Mouse (Mus musculus): ENCODE data around the gene Eef1akmt1. TPM values are rescaled to one million over a fixed set of nuclear protein-coding genes. Genes with fewer than 3 reads are reported as not detected.

The Eef1akmt1 gene
- polyA plus RNA-seq, 1 experiment from 2014 or later, result 84.4 TPM

DNA sequence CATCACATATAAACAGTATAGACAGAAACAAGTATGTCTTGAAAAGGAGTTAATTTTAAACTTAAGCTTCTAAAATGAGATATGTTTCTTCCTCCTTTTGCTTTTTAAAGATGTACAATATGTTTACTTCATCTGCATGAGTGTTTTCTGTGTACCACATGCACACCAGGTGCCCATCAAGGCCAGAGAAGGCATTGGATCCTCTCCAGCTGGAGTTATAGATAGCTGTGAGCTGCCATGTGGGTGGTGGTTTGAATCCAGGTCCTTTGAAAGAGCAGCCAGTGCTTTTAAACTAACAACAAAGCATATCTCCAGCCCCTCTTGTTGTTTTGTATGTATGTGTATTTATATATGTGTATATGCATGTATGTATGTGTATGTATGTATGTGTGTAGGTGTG lies 18.5 kb downstream of the Eef1akmt1 start:
- DNase-seq (ENCODE audit: low spot score) (no peak), ATAC-seq (replicated peaks; ENCODE audit: low FRiP score, low read depth) (no peak)
- 0 out of 2 replicates have a peak, but pooled peaks cover 6% of the 10 kb centered on the region for H3K36me3 ChIP-seq (ENCODE audit: insufficient read depth, low read length)
- H3K4me2 ChIP-seq (ENCODE audit: low read length), result no peak overlapping the region
- H3K4me1 ChIP-seq (replicated peaks; ENCODE audit: insufficient read depth, low read length), result no peaks in the 10 kb centered on the region
- H3K4me3 ChIP-seq (replicated peaks; ENCODE audit: low read depth, low read length), result no peak overlapping the region
- H3K9ac ChIP-seq (ENCODE audit: low read depth, low read length), result no peak overlapping the region
- TF ChIP-seq CTCF (IDR thresholded peaks at IDR 0.05; ENCODE audit: low read depth), result no peak
- no peaks in the 10 kb centered on the region for H3K27me3 ChIP-seq (ENCODE audit: insufficient read depth, low read length)
- H3K9me3 ChIP-seq (replicated peaks; ENCODE audit: low read length), result no peaks in the 10 kb centered on the region
- H3K27ac ChIP-seq, result no peak overlapping the region

DNA sequence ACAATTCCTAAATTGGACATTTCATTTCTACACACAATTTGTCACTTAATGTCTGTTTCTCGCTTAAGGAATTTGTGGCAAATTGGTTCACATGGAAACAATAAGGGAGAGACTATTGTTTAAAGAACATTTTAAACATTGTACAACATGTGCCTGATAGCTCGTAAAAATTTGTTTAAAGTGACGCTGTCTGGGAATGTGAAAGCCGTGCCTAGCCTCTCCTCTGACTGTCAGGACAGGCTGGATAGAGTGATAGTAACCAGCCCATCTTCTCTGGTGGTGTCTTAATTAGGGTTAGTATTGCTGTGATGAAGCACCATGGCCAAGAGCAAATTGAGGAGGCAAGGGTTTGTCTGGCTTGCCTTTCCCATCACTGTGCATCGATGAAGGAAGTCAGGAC lies 24.4 kb downstream of the Eef1akmt1 start:
- no peak overlapping the region for H3K4me3 ChIP-seq (replicated peaks; ENCODE audit: low read depth, low read length)
- ATAC-seq (replicated peaks; ENCODE audit: low FRiP score, low read depth), result no peak

DNA sequence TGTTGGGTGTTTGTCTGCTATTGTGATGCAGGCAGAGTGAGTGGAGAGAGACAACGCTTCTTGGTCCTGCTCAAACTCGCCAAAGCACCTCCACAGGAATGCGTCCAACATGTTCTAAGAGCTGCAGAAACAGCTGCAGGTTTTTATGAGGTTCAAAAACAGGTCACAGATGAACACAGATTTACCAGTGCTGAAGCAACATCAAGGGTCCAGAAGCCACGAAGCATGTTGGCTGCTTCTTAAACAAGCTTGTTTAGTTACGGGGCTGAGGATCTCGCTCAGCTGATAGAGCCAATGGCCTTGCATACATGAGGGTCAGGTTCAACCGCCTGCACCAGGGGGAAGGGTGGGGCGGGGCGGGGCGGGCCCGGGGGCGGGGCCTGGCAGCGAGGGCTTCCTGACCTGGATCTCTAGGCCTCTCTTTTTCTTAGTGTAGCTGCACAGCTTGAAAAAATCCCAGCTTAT lies 24.8 kb downstream of the Eef1akmt1 start:
- no peak for TF ChIP-seq CTCF (IDR thresholded peaks at IDR 0.05; ENCODE audit: low read depth)
- no peaks in the 10 kb centered on the region for H3K4me1 ChIP-seq (replicated peaks; ENCODE audit: insufficient read depth, low read length)
- no peak overlapping the region for H3K4me2 ChIP-seq (ENCODE audit: low read length)
- peak; percentile 56 for DNase-seq (ENCODE audit: low spot score)
- 11% methylated on average over 13 of the region's 13 CpGs for whole genome bisulfite sequencing
- peak; percentile 63; the same call in 1 of the 2 replicates for ATAC-seq (replicated peaks; ENCODE audit: low FRiP score, low read depth)
- H3K9me3 ChIP-seq (replicated peaks; ENCODE audit: low read length), result no peaks in the 10 kb centered on the region
- no peak overlapping the region for H3K4me3 ChIP-seq (replicated peaks; ENCODE audit: low read depth, low read length)
- H3K27ac ChIP-seq, result no peak overlapping the region
- H3K36me3 ChIP-seq (ENCODE audit: insufficient read depth, low read length), result 0 out of 2 replicates have a peak, but pooled peaks cover 6% of the 10 kb centered on the region
- H3K27me3 ChIP-seq (ENCODE audit: insufficient read depth, low read length), result no peaks in the 10 kb centered on the region
- no peak overlapping the region for H3K9ac ChIP-seq (ENCODE audit: low read depth, low read length)

More for the DNA sequence above, 24.4 kb downstream of the Eef1akmt1 start:
- Histone ChIP-seq H3K9me3 (replicated peaks; ENCODE audit: low read length) (no peaks in the 10 kb centered on the region), H3K9ac (ENCODE audit: low read depth, low read length) (no peak overlapping the region), H3K36me3 (ENCODE audit: insufficient read depth, low read length) (0 out of 2 replicates have a peak, but pooled peaks cover 6% of the 10 kb centered on the region), H3K4me2 (ENCODE audit: low read length) (no peak overlapping the region), H3K27ac (peak overlapping the region; percentile 40; the same call in 1 of the 2 replicates), H3K4me1 (replicated peaks; ENCODE audit: insufficient read depth, low read length) (no peaks in the 10 kb centered on the region), H3K27me3 (ENCODE audit: insufficient read depth, low read length) (no peaks in the 10 kb centered on the region)
- WGBS, result 63% methylated on average over 5 of the region's 5 CpGs
- TF ChIP-seq CTCF (IDR thresholded peaks at IDR 0.05; ENCODE audit: low read depth), result no peak
- DNase-seq (ENCODE audit: low spot score), result no peak

DNA sequence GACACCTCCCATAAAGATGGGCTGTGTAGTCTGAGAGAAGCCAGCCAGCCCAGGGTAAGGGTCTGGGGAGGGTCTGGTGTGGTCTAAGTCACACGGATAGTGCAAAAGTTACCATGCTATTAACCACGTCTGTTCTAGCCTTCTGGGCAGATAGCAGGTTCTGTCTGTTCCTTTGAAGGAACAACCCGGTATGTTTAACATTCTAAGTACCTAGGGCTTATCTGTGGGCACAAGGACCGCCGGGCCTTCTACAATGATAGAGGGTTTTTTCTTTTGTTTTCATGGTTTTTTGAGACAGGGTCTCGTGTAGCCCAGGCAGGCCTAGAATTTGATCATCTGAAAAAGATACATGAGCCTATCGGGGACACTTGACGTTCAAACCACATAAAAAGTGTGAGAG lies 25.3 kb downstream of the Eef1akmt1 start:
- H3K27ac ChIP-seq, result no peak overlapping the region
- DNase-seq (ENCODE audit: low spot score), result no peak
- ATAC-seq (replicated peaks; ENCODE audit: low FRiP score, low read depth), result no peak

DNA sequence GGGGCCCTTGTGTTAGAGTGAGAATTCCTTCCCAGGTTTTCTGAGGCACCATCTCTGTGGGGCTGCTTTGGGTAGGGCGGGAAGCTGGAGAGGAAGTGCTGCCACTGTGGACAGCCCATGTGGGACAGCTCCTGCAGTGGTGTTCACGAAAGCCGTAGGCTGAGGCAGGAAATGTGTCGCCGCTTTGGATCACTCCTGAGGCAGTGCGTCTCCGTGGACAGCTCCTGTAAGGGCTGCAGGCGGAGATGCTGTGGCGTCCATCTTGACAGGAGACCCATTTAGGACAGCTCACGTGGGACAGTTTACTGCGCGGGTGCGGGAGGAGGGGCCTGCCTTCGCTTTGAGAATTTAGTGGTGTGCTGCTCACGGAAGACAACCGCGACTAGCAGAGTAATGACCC lies 25.9 kb downstream of the Eef1akmt1 start:
- Histone ChIP-seq H3K4me1 (replicated peaks; ENCODE audit: insufficient read depth, low read length) (no peaks in the 10 kb centered on the region), H3K4me2 (ENCODE audit: low read length) (no peak overlapping the region), H3K9ac (ENCODE audit: low read depth, low read length) (no peak overlapping the region), H3K9me3 (replicated peaks; ENCODE audit: low read length) (no peaks in the 10 kb centered on the region), H3K4me3 (replicated peaks; ENCODE audit: low read depth, low read length) (no peak overlapping the region), H3K27ac (no peak overlapping the region), H3K27me3 (ENCODE audit: insufficient read depth, low read length) (no peaks in the 10 kb centered on the region), H3K36me3 (ENCODE audit: insufficient read depth, low read length) (0 out of 2 replicates have a peak, but pooled peaks cover 6% of the 10 kb centered on the region)
- WGBS, result 89% methylated on average over 17 of the region's 17 CpGs
- no peak for TF ChIP-seq CTCF (IDR thresholded peaks at IDR 0.05; ENCODE audit: low read depth)
- DNase-seq (ENCODE audit: low spot score), result no peak
- ATAC-seq (replicated peaks; ENCODE audit: low FRiP score, low read depth), result no peak

More for the DNA sequence above, 25.3 kb downstream of the Eef1akmt1 start:
- Histone ChIP-seq H3K4me2 (ENCODE audit: low read length) (no peak overlapping the region), H3K9me3 (replicated peaks; ENCODE audit: low read length) (no peaks in the 10 kb centered on the region), H3K4me1 (replicated peaks; ENCODE audit: insufficient read depth, low read length) (no peaks in the 10 kb centered on the region), H3K9ac (ENCODE audit: low read depth, low read length) (no peak overlapping the region), H3K27me3 (ENCODE audit: insufficient read depth, low read length) (no peaks in the 10 kb centered on the region), H3K4me3 (replicated peaks; ENCODE audit: low read depth, low read length) (no peak overlapping the region), H3K36me3 (ENCODE audit: insufficient read depth, low read length) (0 out of 2 replicates have a peak, but pooled peaks cover 6% of the 10 kb centered on the region)
- no peak for TF ChIP-seq CTCF (IDR thresholded peaks at IDR 0.05; ENCODE audit: low read depth)
- 81% methylated on average over 8 of the region's 8 CpGs for WGBS

DNA sequence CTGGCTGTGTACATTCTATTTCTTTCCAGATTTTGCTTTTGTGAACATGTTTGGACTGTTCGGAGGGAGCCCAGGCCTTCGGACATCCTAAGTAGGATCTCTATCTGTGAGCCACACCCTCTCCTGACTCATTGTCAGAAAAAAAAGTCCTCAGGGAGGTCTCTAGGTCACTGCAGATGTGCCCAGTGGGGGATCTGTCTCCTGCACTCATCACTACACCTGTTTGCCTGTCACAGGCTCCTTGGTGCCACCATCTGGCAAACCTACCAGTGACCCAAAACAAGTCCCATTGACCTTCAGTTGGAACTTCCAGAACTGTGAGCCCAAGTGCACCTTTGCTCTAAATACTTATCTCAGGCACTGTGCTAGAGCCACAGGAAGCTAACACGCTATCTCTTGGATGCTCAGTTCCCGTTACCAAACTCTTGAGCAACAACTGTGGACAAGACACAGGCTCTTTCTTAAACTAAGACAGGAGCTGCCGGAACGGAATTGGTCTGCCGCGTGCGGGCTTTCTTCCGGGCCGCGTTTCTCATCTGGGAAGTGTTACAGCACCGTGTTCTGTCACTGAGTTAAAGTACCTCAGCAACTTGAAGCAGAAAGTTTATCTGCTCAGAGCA lies 27.9 kb downstream of the Eef1akmt1 start:
- no peak for TF ChIP-seq CTCF (IDR thresholded peaks at IDR 0.05; ENCODE audit: low read depth)
- H3K4me2 ChIP-seq (ENCODE audit: low read length), result no peak overlapping the region
- DNase-seq (ENCODE audit: low spot score), result no peak
- H3K9ac ChIP-seq (ENCODE audit: low read depth, low read length), result no peak overlapping the region
- H3K9me3 ChIP-seq (replicated peaks; ENCODE audit: low read length), result no peaks in the 10 kb centered on the region
- H3K27ac ChIP-seq, result no peak overlapping the region
- 91% methylated on average over 13 of the region's 13 CpGs for WGBS
- H3K27me3 ChIP-seq (ENCODE audit: insufficient read depth, low read length), result no peaks in the 10 kb centered on the region
- H3K36me3 ChIP-seq (ENCODE audit: insufficient read depth, low read length), result no peaks in the 10 kb centered on the region
- H3K4me3 ChIP-seq (replicated peaks; ENCODE audit: low read depth, low read length), result no peak overlapping the region
- ATAC-seq (replicated peaks; ENCODE audit: low FRiP score, low read depth), result no peak
- no peaks in the 10 kb centered on the region for H3K4me1 ChIP-seq (replicated peaks; ENCODE audit: insufficient read depth, low read length)

Data from kidney, postnatal 0 days (tissue).